Mouse (Mus musculus) erythroblast, embryonic 14.5 days (primary cell): ENCODE measurements around the gene Tmem100.

Experiments used
- GATA1 ChIP-seq: IDR thresholded peaks from 2 replicates; pipeline ENCODE4 v1.6.1; 2012; ENCODE audit warnings: low read length, inconsistent platforms, mixed read lengths
- TAL1 ChIP-seq: IDR thresholded peaks from 3 replicates; pipeline ENCODE4 v1.6.1; 2012; ENCODE audit warnings: low read length, inconsistent platforms, mixed read lengths

DNA sequence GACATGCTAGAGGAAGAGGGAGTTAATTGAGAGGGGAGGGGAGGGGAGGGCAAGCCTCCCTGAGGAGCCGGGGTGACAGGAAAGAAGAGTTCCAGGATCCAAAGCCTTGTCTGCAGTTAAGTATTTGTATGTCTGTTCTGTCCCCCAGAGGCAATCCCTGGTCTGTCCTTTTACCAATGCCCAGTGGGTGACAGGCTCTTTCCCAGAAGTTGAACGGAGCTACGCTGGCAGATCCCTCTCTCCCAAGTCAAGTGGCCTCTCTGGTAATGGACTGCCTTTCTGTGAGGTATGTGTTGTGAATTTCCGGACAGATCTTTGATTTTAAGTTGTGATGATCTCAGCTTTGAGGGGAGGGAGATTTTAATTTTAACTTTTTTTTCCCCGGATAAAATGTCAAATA, 3.3 kb downstream of the Tmem100 start:
- TF ChIP-seq GATA1: no peak
- TF ChIP-seq TAL1: no peak
